Mouse (Mus musculus) neutrophil, adult 5-6 weeks (primary cell): ENCODE results near the gene Olfr1535. TPM values are rescaled to one million over a fixed set of nuclear protein-coding genes. Genes with fewer than 3 reads are reported as not detected.
A peak's percentile ranks its signal among the peaks of the same experiment; 100 is the strongest.

Experiments used
- ATAC-seq: fragments of 151-379, 151-347 bp; 2 replicates; pipeline ENCODE4 v1.8.0; 2017; ENCODE audit warnings: mild to moderate bottlenecking, moderate TSS enrichment; ENCODE audit not compliant: insufficient number of reproducible peaks, poor library complexity, low FRiP score, severe bottlenecking; ENCODE audit errors: extremely low read depth
- total RNA-seq: library from RNA; stranded (forward); fragments of 200-1000 nt; gene quantifications from 2 replicates; pipeline ENCODE4 v1.2.3, GENCODE M21; 2017

Olfr1535 gene
- not detected in 2 replicates for total RNA-seq

GRCm38 (mm10) chr13:21559793-21560192, at the start of gene Olfr1535:
Gene Olfr1535, minus strand, starts transcription at chr13:21559893.
- ATAC-seq, result no peak

- ATAC-seq, result no peak
These were observed 31.9 kb upstream of the Olfr1535 start for GRCm38 (mm10) chr13:21591618-21592017.

- ATAC-seq, result no peak
These were observed 22.0 kb upstream of the Olfr1535 start, which contains the start of gene Olfr1364 for GRCm38 (mm10) chr13:21581659-21582058. Gene Olfr1364, minus strand, starts transcription at chr13:21581759.

- ATAC-seq, result no peak
These were observed 9.1 kb downstream of the Olfr1535 start for GRCm38 (mm10) chr13:21550416-21551110.

GRCm38 (mm10) chr13:21549487-21549886, 10.2 kb downstream of the Olfr1535 start:
- no peak for ATAC-seq

GRCm38 (mm10) chr13:21542708-21543107, 17.0 kb downstream of the Olfr1535 start, which contains the start of gene Olfr1366:
Gene Olfr1366, minus strand, starts transcription at chr13:21542808.
- no peak for ATAC-seq

GRCm38 (mm10) chr13:21530781-21531201, 28.9 kb downstream of the Olfr1535 start, which contains the start of gene Zkscan8:
Gene Zkscan8, minus strand, starts transcription at chr13:21531120.
- ATAC-seq, result peak; percentile 97

- no peak for ATAC-seq
These were observed 29.6 kb downstream of the Olfr1535 start for GRCm38 (mm10) chr13:21530136-21530535.

- peak; percentile 82 for ATAC-seq
These were observed 53.5 kb downstream of the Olfr1535 start for GRCm38 (mm10) chr13:21506221-21506649.

Other genes starting within 250 kb of the Olfr1535 start
- gene Gpx6, start 247.8 kb downstream of the Olfr1535 start, total RNA-seq, result not detected in 2 replicates
- gene Olfr1367, start 213.0 kb downstream of the Olfr1535 start, total RNA-seq, result not detected in 2 replicates
- 2.3 and 2.7 TPM in 2 replicates for gene Zscan12, start 197.1 kb downstream of the Olfr1535 start, total RNA-seq
- 44.9 and 53.7 TPM in 2 replicates for gene Zkscan3, start 157.1 kb downstream of the Olfr1535 start, total RNA-seq
- 0.23 and 0.37 TPM in 2 replicates for gene Pgbd1, start 118.8 kb downstream of the Olfr1535 start, total RNA-seq
- gene Zscan26, start 106.2 kb downstream of the Olfr1535 start, total RNA-seq, result 32.8 and 34.2 TPM in 2 replicates
- gene Nkapl, start 91.4 kb downstream of the Olfr1535 start, total RNA-seq, result 0.49 TPM in 1 of 2 replicates, not detected in the other
- not detected in 2 replicates for gene Zkscan4, start 81.0 kb downstream of the Olfr1535 start, total RNA-seq
- not detected in 2 replicates for gene Gm10065, start 80.5 kb downstream of the Olfr1535 start, total RNA-seq
- 1.1 and 1.7 TPM in 2 replicates for gene AK157302, start 64.7 kb downstream of the Olfr1535 start, total RNA-seq
- gene Gm11273, start 58.5 kb downstream of the Olfr1535 start, total RNA-seq, result not detected in 2 replicates
- 6.9 TPM in 2 replicates for gene Zkscan8, start 28.8 kb downstream of the Olfr1535 start, total RNA-seq
- gene Olfr1366, start 17.1 kb downstream of the Olfr1535 start, total RNA-seq, result not detected in 2 replicates
- gene Olfr1364, start 21.9 kb upstream of the Olfr1535 start, total RNA-seq, result not detected in 2 replicates
- gene Olfr1362, start 54.1 kb upstream of the Olfr1535 start, total RNA-seq, result not detected in 2 replicates
- not detected in 2 replicates for gene Olfr11, start 82.6 kb upstream of the Olfr1535 start, total RNA-seq
- not detected in 2 replicates for gene Olfr1361, start 103.5 kb upstream of the Olfr1535 start, total RNA-seq
- gene Olfr1360, start 117.5 kb upstream of the Olfr1535 start, total RNA-seq, result not detected in 2 replicates
- not detected in 2 replicates for gene Olfr1359, start 138.2 kb upstream of the Olfr1535 start, total RNA-seq
- 14.4 and 16.0 TPM in 2 replicates for gene Hist1h2bl, start 156.2 kb upstream of the Olfr1535 start, total RNA-seq
- gene Hist1h2ai, start 156.5 kb upstream of the Olfr1535 start, total RNA-seq, result 351 and 359 TPM in 2 replicates
- 15.6 and 19.4 TPM in 2 replicates for gene Hist1h3h, start 157.8 kb upstream of the Olfr1535 start, total RNA-seq
- 6.6 and 8.0 TPM in 2 replicates for gene Hist1h2bm, start 162.2 kb upstream of the Olfr1535 start, total RNA-seq
- 12.6 and 17.7 TPM in 2 replicates for gene Hist1h4j, start 175.2 kb upstream of the Olfr1535 start, total RNA-seq
- gene Hist1h4k, start 190.6 kb upstream of the Olfr1535 start, total RNA-seq, result 63.4 and 72.4 TPM in 2 replicates
- gene Hist1h2ak, start 193.9 kb upstream of the Olfr1535 start, total RNA-seq, result 70.6 and 79.9 TPM in 2 replicates
- 99.6 and 105 TPM in 2 replicates for gene Hist1h2bn, start 194.2 kb upstream of the Olfr1535 start, total RNA-seq
- gene Hist1h1b, start 220.7 kb upstream of the Olfr1535 start, total RNA-seq, result 73.0 and 92.6 TPM in 2 replicates
- gene Hist1h3i, start 223.5 kb upstream of the Olfr1535 start, total RNA-seq, result 3.8 and 32.2 TPM in 2 replicates
- gene Hist1h2an, start 227.3 kb upstream of the Olfr1535 start, total RNA-seq, result 46.4 and 80.8 TPM in 2 replicates
- gene Hist1h2bp, start 227.6 kb upstream of the Olfr1535 start, total RNA-seq, result 4.8 and 6.8 TPM in 2 replicates